Mouse (Mus musculus) neural tube, embryonic 13.5 days (tissue): ENCODE results near the gene Nsd1. TPM values are rescaled to one million over a fixed set of nuclear protein-coding genes. Genes with fewer than 3 reads are reported as not detected.

Experiments
- ATAC-seq: fragments of 200-750 bp; cut with Nextera tagmentation; 2 replicates; pipeline ENCODE4 v1.8.0; 2017; ENCODE audit warnings: low read depth, mild to moderate bottlenecking, moderate TSS enrichment, moderate library complexity
- H3K27ac ChIP-seq: fragments of 300-500 bp; sonication (generic); replicated peaks from 2 replicates; pipeline ENCODE4 v1.5.1; 2015; ENCODE audit warnings: moderate library complexity, mild to moderate bottlenecking, inconsistent platforms
- H3K27me3 ChIP-seq: fragments of 300-500 bp; sonication (generic); 2 replicates; pipeline ENCODE4 v1.6.1; 2015; ENCODE audit warnings: mild to moderate bottlenecking, inconsistent platforms
- H3K36me3 ChIP-seq: fragments of 300-500 bp; sonication (generic); 2 replicates; pipeline ENCODE4 v1.6.1; 2015; ENCODE audit warnings: mild to moderate bottlenecking, inconsistent platforms
- H3K4me1 ChIP-seq: fragments of 300-500 bp; sonication (generic); replicated peaks from 2 replicates; pipeline ENCODE4 v1.6.1; 2015; ENCODE audit warnings: inconsistent platforms
- H3K4me2 ChIP-seq: fragments of 300-500 bp; sonication (generic); 2 replicates; pipeline ENCODE4 v1.6.1; 2015; ENCODE audit warnings: inconsistent platforms, mild to moderate bottlenecking, moderate library complexity
- H3K4me3 ChIP-seq: fragments of 300-500 bp; sonication (generic); 2 replicates; pipeline ENCODE4 v1.5.1; 2015; ENCODE audit warnings: mild to moderate bottlenecking, inconsistent platforms
- H3K9ac ChIP-seq: fragments of 300-500 bp; sonication (generic); 2 replicates; pipeline ENCODE4 v1.6.1; 2015; ENCODE audit warnings: moderate library complexity, mild to moderate bottlenecking, inconsistent platforms
- H3K9me3 ChIP-seq: fragments of 300-500 bp; sonication (generic); 2 replicates; pipeline ENCODE4 v1.6.1; 2016; ENCODE audit warnings: inconsistent platforms
- WGBS: fragments of 180-500 bp; shearing (Covaris S2); methylation state at CpG from one replicate; pipeline ENCODE4 v1.1.7; 2015; 5-methylcytosine and 5-hydroxymethylcytosine counted together
- polyA plus RNA-seq: library from polyadenylated mRNA; unstranded; fragments of >200 nt; fragmentation: Nextera tagmentation; extraction: Ambion mirVana; gene quantifications from 2 replicates; pipeline ENCODE4 v1.2.1, GENCODE M21; 2015

The Nsd1 gene
- polyA plus RNA-seq, 1 experiment from 2014 or later = 58.1 TPM

DNA sequence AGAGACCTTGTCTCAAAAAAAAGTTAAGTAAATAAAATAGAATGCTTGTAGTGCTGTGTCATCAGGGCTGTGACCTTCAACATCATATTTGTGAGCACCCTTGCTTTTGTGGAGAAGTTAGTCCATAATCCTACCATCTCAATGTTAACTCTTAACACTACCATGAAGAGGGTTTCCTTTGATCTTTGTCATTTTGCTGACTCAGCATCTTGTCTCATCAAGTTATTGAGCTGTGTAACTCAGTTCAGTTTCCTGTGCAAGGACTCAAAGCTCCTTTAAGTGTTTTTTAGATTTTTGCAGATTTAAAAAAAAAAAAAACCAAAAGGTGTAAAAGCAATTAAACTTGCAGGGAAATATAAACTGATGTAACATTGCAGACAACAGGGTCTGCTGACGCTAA lies 87.2 kb downstream of the Nsd1 start:
- no peaks in the 10 kb centered on the region for H3K4me1 ChIP-seq
- H3K27ac ChIP-seq = no peak overlapping the region
- H3K9ac ChIP-seq = no peak overlapping the region
- H3K9me3 ChIP-seq = no peaks in the 10 kb centered on the region
- H3K4me2 ChIP-seq = no peak overlapping the region
- 89% methylated on average over 1 of the region's 1 CpGs for WGBS
- H3K4me3 ChIP-seq = no peak overlapping the region
- peaks cover 92% of the 10 kb centered on the region for H3K36me3 ChIP-seq
- no peak for ATAC-seq
- no peaks in the 10 kb centered on the region for H3K27me3 ChIP-seq

DNA sequence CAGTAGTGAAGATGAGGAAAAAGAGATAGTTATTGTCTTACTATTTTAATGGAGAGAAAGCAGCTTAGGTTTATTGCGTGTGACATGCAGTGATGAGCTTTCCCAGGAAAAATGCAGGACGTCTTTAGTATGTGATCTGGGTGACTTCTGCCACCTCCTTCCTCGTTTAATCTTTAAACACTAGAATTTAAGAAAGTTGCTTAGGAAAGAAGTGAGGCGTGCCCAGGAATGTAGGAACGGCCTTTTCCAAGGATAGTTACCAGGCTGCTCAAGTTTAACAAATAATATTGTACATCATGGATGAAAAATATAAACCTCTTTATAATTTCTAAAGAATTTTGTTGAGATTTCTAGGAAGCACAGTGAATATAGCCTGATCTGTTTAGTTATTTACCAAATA lies 91.3 kb downstream of the Nsd1 start:
- WGBS = 92% methylated on average over 5 of the region's 5 CpGs
- Histone ChIP-seq H3K9ac (no peak overlapping the region), H3K27ac (no peak overlapping the region), H3K4me1 (no peaks in the 10 kb centered on the region), H3K27me3 (no peaks in the 10 kb centered on the region), H3K4me2 (no peak overlapping the region), H3K36me3 (peaks cover 92% of the 10 kb centered on the region), H3K9me3 (no peaks in the 10 kb centered on the region), H3K4me3 (no peak overlapping the region)
- no peak for ATAC-seq

DNA sequence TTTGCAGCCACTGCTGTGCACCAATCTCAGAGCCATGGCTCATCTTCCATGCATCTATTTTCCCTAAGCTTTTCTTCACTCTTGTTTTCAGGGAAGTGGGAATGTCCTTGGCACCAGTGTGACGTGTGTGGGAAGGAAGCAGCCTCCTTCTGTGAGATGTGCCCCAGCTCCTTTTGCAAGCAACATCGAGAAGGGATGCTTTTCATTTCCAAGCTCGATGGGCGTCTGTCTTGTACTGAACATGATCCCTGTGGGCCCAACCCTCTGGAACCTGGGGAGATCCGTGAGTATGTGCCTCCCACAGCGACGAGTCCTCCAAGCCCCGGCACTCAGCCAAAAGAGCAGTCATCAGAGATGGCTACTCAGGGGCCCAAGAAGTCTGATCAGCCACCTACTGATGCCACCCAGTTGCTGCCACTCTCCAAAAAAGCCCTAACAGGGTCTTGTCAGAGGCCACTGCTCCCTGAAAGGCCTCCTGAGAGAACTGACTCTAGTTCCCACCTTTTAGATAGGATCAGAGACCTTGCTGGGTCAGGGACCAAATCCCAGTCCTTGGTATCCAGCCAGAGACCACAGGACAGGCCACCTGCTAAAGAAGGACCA lies 102.5 kb downstream of the Nsd1 start:
- H3K36me3 ChIP-seq = peaks cover 87% of the 10 kb centered on the region
- no peak for ATAC-seq
- 93% methylated on average over 8 of the region's 8 CpGs for WGBS
- H3K27me3 ChIP-seq = no peaks in the 10 kb centered on the region
- H3K4me2 ChIP-seq = no peak overlapping the region
- H3K4me3 ChIP-seq = no peak overlapping the region
- H3K9me3 ChIP-seq = no peaks in the 10 kb centered on the region
- no peaks in the 10 kb centered on the region for H3K4me1 ChIP-seq
- H3K27ac ChIP-seq = no peak overlapping the region
- H3K9ac ChIP-seq = no peak overlapping the region

DNA sequence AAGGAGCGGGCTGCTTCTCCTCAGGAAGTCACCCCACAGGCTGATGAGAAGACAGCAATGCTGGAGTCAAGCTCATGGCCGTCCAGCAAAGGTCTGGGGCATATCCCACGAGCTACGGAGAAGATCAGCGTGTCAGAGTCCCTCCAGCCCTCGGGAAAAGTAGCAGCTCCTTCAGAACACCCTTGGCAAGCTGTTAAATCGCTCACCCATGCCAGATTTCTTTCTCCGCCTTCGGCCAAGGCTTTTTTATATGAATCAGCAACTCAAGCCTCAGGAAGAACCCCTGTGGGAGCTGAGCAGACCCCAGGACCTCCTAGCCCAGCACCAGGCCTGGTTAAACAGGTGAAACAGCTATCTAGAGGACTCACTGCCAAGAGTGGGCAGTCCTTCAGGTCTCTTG lies 103.5 kb downstream of the Nsd1 start:
- H3K27me3 ChIP-seq = no peaks in the 10 kb centered on the region
- H3K9me3 ChIP-seq = no peaks in the 10 kb centered on the region
- no peak overlapping the region for H3K4me3 ChIP-seq
- H3K4me1 ChIP-seq = no peaks in the 10 kb centered on the region
- 86% methylated on average over 9 of the region's 9 CpGs for WGBS
- ATAC-seq = no peak
- H3K4me2 ChIP-seq = no peak overlapping the region
- no peak overlapping the region for H3K9ac ChIP-seq
- peaks cover 87% of the 10 kb centered on the region for H3K36me3 ChIP-seq
- no peak overlapping the region for H3K27ac ChIP-seq

DNA sequence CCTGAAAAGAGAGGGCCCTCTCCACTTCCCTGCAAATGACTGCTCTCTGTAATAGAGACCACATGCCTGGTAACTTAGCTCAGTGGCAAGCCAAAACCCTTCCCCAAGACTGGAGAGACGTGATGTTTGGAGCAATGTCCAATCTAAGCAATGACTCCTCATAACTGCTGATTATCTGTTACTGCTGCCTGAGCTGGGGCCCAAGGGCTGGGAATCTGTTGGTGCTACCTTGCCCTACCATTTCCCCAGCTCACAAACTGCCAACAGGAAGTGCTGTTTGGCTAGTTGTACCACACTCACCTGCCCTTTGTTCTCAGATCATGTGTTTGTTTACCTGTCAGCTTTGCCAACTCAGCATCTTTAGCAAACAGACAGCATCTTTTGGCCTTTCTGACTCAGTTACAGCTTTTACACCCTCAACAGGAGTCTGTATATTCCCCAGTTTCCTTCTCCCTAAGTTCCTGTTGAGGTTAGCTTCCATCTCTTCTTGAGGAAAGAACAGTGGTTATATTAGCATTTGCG lies 105.4 kb downstream of the Nsd1 start:
- Histone ChIP-seq H3K27ac (no peak overlapping the region), H3K27me3 (no peaks in the 10 kb centered on the region), H3K9me3 (no peaks in the 10 kb centered on the region), H3K36me3 (peaks cover 97% of the 10 kb centered on the region), H3K4me1 (peaks cover 3% of the 10 kb centered on the region; the same call in 1 of the 2 replicates), H3K4me2 (no peak overlapping the region), H3K9ac (no peak overlapping the region; the same call in 1 of the 2 replicates), H3K4me3 (no peak overlapping the region)
- WGBS = 79% methylated on average over 2 of the region's 2 CpGs
- no peak for ATAC-seq

DNA sequence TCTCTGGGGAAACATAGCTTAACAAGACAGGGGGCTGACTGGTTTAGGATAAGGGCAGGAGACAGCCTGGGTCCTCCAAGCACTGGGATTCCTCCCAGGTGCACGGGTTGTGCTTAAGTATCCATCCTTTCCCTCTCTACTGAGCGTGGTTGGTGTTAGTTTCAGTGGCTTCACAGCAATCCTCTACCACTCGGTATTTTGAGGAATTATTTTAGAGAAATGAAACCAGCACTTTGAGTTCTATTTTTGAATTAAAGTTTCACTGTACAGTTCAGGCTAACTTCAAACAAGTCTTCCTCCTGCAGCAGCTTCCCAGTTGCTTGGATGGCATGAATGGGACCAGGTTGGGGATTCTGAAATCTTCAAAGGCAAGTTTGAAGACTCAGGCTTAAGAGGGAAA lies 108.8 kb downstream of the Nsd1 start:
- ATAC-seq = no peak
- Histone ChIP-seq H3K4me2 (no peak overlapping the region), H3K27me3 (no peaks in the 10 kb centered on the region), H3K4me1 (peaks cover 26% of the 10 kb centered on the region), H3K9me3 (no peaks in the 10 kb centered on the region), H3K36me3 (peaks cover 69% of the 10 kb centered on the region), H3K27ac (no peak overlapping the region), H3K9ac (no peak overlapping the region), H3K4me3 (no peak overlapping the region)
- 84% methylated on average over 3 of the region's 3 CpGs for WGBS

DNA sequence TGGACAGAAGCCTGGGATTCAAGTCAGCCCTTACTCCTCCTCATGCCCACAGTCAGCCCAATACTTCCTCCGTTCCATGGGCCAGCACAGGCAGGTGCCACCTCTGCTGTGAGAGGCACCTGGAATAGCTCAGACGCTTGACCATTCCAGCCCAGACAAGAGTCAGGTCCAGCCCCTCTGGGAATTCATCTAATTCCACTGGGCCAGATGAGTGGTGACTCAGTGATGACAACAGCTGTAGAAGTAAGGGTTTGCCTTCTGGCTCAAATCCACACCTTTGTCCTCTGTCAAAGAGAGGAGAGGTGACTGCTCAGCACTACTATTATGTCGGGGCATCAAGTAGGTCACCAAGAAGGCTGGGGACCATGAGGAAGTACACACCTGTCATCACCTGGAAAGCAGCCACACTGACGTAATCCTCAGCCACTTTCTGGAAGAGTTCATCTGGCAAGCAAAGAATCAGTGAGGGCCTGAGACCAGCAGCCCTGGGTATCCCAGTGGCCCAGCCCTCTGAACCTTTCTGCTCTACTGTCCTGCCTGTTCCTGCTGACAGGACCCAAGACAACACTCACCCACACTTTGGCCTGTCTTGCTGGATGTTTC lies 110.5 kb downstream of the Nsd1 start, which contains the start of gene Prelid1:
TSS of gene Prelid1 (plus strand) at position 570 of the 603 bp plus-strand sequence.
- Histone ChIP-seq H3K9ac (peak within 1 kb of the TSS; percentile 96), H3K9me3 (no peaks in the 10 kb centered on the region), H3K4me3 (peak within 1 kb of the TSS; percentile 98), H3K36me3 (peaks cover 67% of the 10 kb centered on the region), H3K27ac (no peak within 1 kb of the TSS), H3K4me2 (peak within 1 kb of the TSS; percentile 91), H3K27me3 (no peaks in the 10 kb centered on the region), H3K4me1 (peaks cover 37% of the 10 kb centered on the region)
- no peak for ATAC-seq
- WGBS = 92% methylated on average over 4 of the region's 4 CpGs

DNA sequence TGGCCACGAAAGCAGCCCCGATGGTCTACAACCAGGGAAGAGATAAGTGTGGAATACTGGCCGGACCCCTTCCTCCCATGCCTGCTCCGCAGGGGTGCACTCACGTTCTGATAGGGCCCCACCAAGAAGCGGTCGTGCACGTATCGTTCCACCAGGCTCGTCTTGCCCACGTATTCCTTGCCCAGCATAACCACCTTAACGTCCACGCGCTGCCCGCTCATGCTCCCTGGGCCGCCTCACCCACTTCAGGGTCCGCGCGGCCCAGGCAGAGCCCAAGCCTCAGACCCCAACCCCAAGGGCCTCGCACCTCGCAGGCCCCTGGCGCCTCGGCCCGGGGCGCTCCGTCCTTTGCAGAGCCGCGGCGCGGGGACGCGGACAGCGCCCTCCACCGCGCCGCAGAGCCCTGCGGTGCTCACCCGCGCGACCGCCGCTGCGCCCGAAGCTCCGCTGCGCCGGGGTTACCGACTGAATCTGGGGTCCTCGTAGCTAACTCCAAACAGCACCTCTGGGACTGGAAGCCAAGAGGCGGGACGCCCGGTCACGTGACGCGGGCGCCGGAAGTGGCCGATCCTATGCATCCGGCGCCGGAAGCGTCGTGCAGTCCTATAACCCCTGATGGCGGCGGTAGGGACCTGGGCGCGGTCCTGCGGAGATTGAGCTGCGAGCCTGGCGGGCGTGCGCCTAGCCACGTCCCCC lies 112.0 kb downstream of the Nsd1 start, which contains the start of gene Rab24:
TSS of gene Rab24 (minus strand) at position 513 of the 696 bp plus-strand sequence.
- Histone ChIP-seq H3K9ac (peak within 1 kb of the TSS; percentile 96), H3K9me3 (no peaks in the 10 kb centered on the region), H3K4me3 (peak within 1 kb of the TSS; percentile 98), H3K36me3 (peaks cover 66% of the 10 kb centered on the region), H3K27ac (peak within 1 kb of the TSS; percentile 83), H3K4me2 (peak within 1 kb of the TSS; percentile 91), H3K27me3 (no peaks in the 10 kb centered on the region), H3K4me1 (peaks cover 37% of the 10 kb centered on the region)
- ATAC-seq = peak; percentile 93
- WGBS = under 1% methylated on average over 73 of the region's 73 CpGs

DNA sequence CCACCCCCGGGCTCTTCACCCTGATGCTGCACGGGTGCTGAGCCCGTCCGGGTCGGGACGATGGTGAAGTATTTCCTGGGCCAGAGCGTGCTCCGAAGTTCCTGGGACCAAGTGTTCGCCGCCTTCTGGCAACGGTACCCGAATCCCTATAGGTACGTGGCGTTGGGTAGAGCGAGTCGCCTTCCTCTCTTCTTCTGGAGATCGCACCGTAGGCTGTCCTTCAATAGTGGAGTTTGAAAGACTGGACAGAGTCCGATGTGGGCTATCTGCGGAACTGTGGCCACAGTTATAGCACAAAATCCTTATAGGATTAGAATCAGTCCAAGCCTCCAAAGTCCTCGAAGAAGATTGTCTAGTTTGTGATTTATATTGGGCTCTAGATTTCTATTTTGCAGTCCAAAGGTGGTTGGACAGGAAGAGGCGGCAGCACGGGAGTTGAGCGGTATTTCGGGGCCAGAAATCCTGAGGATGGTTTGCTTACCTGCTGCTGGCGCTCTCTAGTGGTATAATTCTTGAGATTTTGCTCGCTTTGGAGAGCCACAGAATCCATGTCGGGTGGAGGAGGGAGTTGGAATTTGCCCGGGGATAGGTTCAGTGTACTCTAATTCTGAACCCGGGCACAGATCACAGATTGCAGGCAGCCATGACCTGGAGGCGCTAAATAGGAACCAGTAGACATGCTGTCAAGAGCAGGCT lies 112.7 kb downstream of the Nsd1 start:
- Histone ChIP-seq H3K9me3 (no peaks in the 10 kb centered on the region), H3K27ac (peak overlapping the region; percentile 70), H3K9ac (peak overlapping the region; percentile 96), H3K4me1 (peaks cover 40% of the 10 kb centered on the region), H3K4me2 (peak overlapping the region; percentile 91), H3K27me3 (no peaks in the 10 kb centered on the region), H3K4me3 (peak overlapping the region; percentile 98), H3K36me3 (peaks cover 60% of the 10 kb centered on the region)
- 2% methylated on average over 31 of the region's 31 CpGs for WGBS
- ATAC-seq = no peak

DNA sequence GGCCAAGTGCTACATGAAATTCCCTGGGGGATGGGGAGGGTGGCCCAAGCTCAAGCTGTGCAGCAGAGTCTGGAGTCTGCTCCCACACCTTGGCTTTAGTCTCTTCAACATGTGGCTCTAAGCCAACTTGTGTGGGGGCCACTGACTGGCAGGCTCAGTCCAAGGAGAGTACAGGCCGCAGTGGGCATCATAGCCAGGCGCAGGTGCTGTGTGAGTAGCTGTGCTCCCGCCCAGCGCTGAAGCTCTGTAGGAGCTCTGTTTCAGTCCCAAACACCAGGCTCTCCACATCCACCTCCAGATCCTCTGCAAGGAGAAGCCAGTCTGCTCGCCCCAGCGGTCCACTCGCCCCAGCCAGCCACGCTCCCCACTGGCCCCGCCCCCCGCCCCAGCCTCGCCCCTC lies 116.0 kb downstream of the Nsd1 start:
- no peak overlapping the region for H3K4me2 ChIP-seq
- no peaks in the 10 kb centered on the region for H3K27me3 ChIP-seq
- H3K27ac ChIP-seq = no peak overlapping the region
- H3K4me3 ChIP-seq = no peak overlapping the region
- 91% methylated on average over 11 of the region's 11 CpGs for WGBS
- H3K4me1 ChIP-seq = peaks cover 58% of the 10 kb centered on the region
- no peak overlapping the region for H3K9ac ChIP-seq
- peaks cover 29% of the 10 kb centered on the region for H3K36me3 ChIP-seq
- H3K9me3 ChIP-seq = no peaks in the 10 kb centered on the region
- no peak for ATAC-seq

DNA sequence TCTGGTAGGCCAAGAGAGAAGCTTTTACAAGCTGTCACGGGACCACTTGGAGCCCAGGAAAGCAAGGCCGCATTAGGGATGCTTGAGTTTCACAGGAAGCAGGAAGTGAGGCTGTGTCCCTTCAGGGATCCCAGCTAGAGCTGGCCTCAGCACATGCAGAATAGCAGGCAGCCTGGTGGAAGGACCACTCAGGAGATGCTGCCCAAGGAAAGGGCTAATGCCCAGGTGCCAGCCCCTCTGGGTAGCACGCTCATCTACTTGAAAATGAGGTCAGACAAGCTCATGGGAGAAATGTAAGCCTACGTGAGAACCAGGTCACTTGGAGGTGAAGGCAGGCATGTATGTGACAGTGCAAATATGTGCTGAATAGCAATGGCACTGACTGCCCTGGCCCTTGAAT lies 117.6 kb downstream of the Nsd1 start:
- Histone ChIP-seq H3K4me2 (peak overlapping the region; percentile 15), H3K4me3 (no peak overlapping the region), H3K27ac (peak overlapping the region; percentile 52), H3K4me1 (peaks cover 56% of the 10 kb centered on the region), H3K36me3 (peaks cover 29% of the 10 kb centered on the region), H3K27me3 (no peaks in the 10 kb centered on the region), H3K9me3 (no peaks in the 10 kb centered on the region), H3K9ac (peak overlapping the region; percentile 50)
- 0 out of 2 replicates have a peak, but pooled peaks have one; percentile 0 for ATAC-seq
- 54% methylated on average over 4 of the region's 4 CpGs for WGBS
